Mouse (Mus musculus) left cerebral cortex, postnatal 36 days (tissue): Measurements from ENCODE around the gene Blmh. TPM values are rescaled to one million over a fixed set of nuclear protein-coding genes. Genes with fewer than 3 reads are reported as not detected.
"Not testable (repeated sequence)": the region's sequence is repeated elsewhere in the genome, so short reads cannot be mapped to it uniquely, and the experiment has no call there.

Experiments
- DNase-seq, 2 experiments: peaks; one replicate each; pipeline ENCODE4 v3.0.0; 2021 to 2022; ENCODE audit warnings: low spot score in 2 of 2, mixed read lengths in 1 of 2
- intact Hi-C: fragments of 180-260 bp; cut with DNase I; formaldehyde crosslinking; loops from one replicate; pipeline ENCODE4 v1.15.1; 2025
- total RNA-seq, 2 experiments: library from RNA; stranded (reverse); gene quantifications; 2 replicates each; pipeline ENCODE4 v1.2.3; 2021

Blmh gene
- total RNA-seq, 2 experiments from 2014 or later = 58.9 to 60.3 TPM

DNA sequence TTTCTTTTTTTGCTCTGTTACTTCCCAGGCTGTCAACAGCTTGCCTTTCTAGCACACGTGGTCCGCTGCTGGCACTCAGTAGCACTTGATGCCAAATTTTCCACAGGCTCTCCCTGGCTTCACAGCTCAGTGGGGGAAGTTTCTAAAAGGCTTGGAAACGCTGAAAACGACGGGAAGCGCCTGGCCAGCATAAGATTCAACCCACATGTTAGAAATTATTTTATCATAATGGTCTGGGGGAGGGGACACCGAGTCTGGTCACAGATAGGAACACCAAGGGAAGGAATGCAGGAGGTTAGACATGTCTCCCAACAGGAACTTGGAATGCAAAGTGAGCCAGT is 12.6 kb upstream of the Blmh start:
- intact Hi-C loops = no loop called here

DNA sequence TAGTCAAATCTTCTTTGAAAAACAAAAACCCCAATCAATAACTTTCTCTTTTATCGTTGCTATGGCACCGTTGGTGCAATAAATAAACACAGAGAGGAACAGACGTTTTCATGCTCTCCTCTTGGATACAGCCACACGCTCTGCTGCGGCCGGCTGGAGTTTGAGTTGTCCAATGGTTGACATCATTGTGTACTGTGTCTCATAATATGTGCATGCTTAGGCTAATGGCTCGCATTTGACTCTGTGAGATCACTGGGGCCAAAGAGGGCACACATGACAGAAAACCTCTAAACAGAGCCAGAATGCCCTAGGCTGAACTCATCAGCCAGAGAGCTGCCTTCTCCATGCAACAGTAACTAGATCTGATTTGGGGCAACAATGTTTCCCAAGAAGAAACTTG is 10.2 kb upstream of the Blmh start:
- intact Hi-C loops = no loop called here
- DNase-seq = no peak

More for the DNA sequence above, 12.6 kb upstream of the Blmh start:
- DNase-seq = peak; percentile 47 to 48

DNA sequence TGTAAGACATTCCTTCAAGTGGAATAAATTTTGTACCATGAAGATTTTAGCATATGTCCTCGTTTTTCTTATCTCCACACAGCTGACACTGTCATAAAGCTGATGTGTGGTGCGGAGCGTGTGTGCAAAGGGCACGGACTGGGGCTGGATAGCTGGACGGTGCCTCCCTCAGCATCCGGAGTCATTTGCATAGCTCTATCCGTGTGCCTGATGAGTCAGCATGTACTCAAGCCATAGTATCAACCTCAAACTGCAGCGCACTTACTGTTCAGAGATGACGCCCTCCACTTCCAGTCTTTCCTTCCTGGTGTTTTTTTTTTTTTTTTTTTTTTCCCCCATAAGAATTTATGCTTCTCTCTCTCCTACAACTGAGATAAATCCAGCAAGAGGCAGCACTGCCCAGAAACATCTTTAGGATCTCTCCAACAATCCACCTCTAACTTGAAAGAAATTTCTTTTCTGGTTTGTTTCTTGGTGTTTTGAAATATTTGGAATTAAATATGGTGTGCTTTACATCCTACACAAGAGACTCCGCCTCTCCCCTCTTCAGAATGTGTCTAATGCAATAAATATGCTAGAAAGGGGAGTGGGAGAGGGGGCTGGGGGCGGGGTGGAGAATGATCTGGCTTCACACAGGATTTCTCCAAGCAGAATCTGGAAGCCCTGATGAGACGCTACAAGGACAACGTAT is 7.9 kb upstream of the Blmh start:
- intact Hi-C loops = no loop called here

DNA sequence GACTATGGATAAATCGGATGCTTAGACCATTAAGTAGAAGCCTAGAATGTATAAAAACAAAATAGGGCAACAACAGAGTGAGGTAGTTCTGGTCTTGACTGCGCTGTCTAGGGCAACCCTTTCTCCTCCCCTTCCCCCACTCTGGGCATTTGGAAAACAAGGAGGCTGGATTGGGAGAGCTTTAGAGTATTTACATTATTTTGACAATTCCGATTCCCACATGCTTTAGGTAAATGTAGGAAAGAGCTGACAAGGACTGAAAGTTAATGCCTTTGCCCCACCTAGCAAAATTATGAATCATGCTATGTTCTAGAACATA is 7.4 kb upstream of the Blmh start:
- DNase-seq = no peak
- intact Hi-C loops = no loop called here

More for the DNA sequence above, 7.9 kb upstream of the Blmh start:
- DNase-seq = no peak

DNA sequence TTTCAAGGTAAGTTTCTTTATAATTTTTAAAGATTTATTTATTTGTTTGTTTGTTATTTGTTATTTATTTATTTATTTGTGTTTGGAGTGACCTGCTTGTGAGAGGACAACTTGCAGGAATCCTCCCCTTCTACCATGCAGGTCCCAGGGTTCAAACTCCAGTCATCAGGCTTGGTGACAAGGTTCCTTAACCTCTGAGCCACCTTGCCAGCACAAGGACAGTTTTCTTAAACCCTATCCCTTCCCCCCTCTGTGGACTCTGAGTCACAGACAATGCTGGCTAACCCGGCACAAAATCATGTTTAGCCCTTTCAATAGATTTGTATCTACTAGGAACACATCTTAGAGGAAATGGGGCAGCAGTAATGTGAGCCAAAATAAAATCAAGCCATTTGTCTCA is 4.0 kb upstream of the Blmh start:
- no peak for DNase-seq

DNA sequence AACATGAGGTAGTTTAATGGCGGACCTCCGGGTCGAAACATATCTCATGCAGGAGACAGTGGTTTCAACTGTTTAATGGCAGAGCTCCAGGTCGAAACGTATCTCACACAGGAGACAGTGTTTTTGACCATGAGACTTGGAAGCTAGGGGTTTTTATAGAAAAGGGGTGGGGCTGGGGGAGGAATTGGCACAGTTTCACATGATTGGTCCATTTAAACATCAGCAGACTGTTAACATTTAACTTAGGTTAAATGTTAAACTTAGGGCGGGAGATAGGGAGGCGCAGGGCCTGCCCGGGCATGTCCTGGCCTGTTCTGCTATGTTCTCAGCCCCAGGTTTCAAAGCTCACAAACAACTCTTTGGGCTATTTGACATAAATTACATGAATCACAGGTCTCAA is 4.0 kb downstream of the Blmh start:
- DNase-seq, intact Hi-C loops: not testable (repeated sequence)

More for the DNA sequence above, 4.0 kb upstream of the Blmh start:
- intact Hi-C loops = no loop called here

DNA sequence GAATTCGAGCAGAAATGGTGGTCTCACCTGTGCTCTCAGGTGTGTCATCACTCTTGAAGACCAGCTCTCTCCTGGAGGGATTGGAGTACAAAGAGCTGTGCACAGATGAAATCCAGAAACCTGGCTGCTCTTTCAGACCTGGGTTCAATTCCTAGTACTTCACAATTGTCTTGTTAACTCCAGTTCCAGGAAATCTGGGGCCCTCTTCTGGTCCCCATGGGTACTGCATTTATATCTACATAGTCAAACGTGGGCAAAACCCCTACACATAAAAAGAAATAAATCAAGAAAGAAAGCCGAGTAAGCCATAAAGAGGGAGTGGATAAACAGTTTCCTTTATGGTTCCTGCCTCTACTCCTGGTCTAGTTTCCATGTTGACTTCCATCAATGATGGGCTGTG is 8.6 kb downstream of the Blmh start:
- intact Hi-C loops = no loop called here
- DNase-seq = no peak

DNA sequence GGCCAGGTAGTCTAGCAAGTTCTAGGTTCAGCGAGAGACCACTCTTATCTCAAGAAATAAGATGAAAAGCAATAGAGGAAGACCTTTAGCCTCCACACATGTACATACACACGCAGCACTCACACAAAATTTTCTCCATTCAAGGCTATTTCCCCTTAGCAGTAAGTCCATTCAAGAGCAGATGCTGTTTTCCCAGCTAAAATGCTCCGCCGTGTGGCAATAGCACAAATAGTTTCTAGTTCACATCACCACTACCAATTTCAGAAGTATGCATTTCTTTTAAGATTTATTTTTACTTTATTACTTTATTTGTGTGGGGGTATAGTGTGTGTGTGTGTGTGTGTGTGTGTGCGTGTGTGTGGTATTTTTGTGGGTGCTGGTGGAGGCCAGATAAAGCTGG is 12.0 kb downstream of the Blmh start:
- DNase-seq = no peak
- intact Hi-C loops = loop anchor here (5.0 kb wide), 1 partner anchor 34 kb away; the partner anchor contains the start of gene Tmigd1

DNA sequence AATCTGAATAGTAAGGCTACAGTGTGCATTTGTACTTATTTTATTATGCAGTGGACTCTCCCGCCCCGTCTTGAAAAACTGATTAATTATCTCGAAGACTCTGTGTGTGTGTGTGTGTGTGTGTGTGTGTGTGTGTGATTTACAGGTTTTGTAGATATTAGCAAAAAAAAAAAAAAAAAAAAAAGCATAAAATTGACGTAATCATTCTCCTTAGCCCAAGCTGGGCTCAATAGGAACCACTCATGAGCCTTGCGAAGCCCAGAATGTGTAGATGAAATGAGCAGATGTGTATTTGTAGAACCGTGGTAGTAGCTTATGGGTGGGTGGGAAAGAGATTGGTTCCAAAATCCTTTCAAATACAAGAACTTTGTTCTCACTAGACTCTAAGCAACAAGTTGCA is 20.2 kb downstream of the Blmh start:
- intact Hi-C loops = loop anchor here (5.0 kb wide), 1 partner anchor 98 kb away; the partner anchor contains the start of gene Cpd
- DNase-seq = no peak

DNA sequence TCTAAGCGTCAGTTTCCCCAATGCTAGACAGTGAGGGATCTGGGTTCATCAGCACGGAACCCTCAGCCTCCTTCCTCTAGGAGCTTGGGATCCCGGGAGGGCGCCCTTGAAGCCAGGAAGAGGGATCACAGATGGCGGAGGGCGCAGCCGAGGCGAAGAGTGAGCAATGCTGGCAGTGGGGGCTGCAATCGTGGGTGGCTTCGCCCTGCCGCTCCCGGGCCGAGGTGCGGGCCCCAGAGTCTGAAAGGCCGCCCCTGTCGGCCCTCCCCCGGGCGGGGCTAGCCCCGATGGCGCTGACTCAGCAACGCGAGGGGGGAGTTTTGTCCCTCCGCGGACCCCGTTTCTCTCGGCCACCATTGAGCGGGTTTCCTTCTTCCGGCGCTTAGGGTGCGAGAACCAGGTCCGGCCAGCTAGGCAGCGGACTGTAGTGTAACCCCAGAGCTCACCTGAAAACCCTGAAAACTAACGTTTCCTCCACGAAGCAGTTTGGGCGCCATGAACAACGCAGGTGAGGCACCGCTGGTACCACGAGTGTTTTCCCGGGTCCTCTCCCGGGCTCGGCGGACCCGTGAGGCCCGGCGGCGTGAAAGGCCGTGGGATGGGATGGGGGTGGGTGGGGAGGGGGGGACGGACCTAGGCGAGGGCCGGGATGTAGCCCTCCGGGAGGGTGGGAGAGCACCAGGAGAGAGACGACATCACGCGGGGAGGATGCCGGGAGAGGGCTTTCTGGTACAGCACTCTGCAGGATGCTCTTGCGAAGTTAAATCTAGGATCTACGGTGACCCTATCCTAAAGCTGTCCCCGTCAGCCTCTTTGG is 21.0 kb downstream of the Blmh start:
- intact Hi-C loops = loop anchor here (5.0 kb wide), 1 partner anchor 98 kb away; the partner anchor contains the start of gene Cpd

DNA sequence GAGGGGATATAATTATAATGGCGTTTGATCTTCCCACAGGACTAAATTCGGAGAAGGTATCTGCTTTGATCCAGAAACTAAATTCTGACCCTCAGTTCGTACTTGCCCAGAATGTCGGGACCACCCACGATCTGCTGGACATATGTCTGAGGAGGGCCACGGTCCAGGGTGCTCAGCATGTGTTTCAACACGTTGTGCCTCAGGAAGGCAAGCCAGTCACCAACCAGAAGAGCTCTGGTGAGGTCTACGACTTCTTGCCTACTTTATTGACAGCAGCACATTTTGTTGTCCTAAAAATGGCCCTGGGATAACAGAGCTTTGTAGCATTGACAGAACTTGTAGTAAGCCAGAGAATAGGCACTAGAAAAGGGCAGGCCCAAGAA is 21.6 kb downstream of the Blmh start:
- DNase-seq = peak in 1 of 2 experiments; percentile 33
- intact Hi-C loops = loop anchor here (5.0 kb wide), 1 partner anchor 99 kb away; the partner anchor contains the start of gene Cpd

More for the DNA sequence above, 21.0 kb downstream of the Blmh start:
- peak; percentile 93 for DNase-seq

DNA sequence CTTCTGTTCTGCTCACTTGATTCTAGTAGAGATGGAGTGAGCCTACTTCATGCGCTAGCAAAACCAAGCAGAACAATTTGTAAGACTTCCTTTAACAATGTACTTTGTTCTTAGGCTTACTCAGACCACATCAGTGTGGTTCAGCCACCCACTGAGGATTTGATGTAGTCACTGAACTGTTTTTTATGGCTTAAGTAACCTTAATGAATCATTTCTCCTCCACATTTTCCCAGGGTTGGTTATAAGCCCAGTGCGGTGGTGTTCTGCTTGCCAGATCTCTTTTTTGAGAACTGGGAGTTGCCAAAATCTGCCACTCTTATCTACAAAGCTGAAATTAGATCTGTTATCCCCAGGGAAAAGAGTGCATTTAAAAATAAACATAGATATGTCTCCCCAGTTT is 28.9 kb downstream of the Blmh start:
- intact Hi-C loops = no loop called here
- peak in 1 of 2 experiments; percentile 5 for DNase-seq

DNA sequence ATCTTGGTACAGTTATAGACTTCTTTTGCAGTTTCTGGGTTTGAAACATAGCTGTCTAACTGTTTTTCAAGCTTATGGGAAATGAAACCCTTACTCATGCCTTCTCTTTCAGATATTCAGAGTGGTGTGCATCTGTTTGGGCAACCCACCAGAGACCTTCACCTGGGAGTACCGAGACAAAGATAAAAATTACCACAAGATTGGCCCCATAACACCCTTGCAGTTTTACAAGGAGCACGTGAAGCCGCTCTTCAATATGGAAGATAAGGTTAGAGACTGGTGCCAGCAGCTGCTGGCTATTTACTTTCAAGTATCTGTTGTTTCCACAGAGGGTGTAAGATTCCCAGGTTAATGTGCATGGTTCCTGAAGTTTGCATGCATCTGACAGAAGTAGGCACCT is 41.1 kb downstream of the Blmh start:
- intact Hi-C loops = no loop called here

DNA sequence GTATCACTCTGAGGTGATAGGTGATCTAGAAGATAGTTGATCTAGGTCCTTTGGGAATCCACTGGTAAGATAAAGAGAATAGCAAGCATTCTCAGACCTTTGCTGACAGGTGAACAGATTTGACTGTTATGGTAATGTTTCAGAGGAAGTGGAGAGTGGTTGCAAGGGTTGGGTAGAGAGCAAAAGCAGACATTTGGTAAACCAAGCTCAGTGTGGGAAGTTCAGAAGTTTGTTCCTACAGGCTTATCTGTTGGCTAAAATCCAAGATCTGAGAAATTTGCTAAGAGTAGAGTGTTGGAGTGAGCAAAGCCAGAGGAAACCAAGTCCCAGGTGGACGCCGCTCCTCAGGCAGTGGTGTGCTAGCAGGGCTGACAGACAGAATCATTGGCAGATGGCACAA is 45.7 kb downstream of the Blmh start:
- intact Hi-C loops = no loop called here
- no peak for DNase-seq

More for the DNA sequence above, 41.1 kb downstream of the Blmh start:
- DNase-seq = no peak

DNA sequence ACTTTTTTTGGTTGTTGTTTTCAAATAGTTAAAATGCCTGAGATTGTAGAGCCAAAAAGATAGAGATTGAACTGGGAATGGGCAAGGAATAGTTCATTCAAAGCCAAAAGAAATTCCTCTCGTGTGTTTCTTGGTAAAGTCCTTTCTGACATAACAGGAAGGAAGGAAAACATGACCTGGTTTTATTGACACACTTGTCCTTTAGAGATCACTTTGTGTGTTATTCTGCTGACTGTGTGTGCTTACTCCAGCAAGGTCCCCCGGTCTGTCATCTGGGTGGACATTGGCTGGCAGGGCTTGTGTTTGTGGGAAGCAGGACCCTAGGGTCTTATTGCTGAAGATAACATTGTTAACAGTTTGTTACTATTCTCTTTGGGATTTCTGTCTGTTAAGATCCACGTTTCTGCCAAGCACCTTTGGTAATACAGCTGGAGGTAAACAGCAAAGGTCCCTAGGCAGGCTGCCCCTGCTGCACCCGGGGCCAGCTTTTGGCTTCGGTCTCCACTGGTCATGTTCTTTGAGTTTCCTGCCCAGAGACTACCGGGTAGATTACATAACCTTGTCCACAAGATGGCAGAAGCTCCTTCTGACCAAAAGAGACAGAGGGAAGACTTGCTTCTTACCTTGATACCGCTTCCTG is 50.2 kb downstream of the Blmh start:
- intact Hi-C loops = no loop called here

DNA sequence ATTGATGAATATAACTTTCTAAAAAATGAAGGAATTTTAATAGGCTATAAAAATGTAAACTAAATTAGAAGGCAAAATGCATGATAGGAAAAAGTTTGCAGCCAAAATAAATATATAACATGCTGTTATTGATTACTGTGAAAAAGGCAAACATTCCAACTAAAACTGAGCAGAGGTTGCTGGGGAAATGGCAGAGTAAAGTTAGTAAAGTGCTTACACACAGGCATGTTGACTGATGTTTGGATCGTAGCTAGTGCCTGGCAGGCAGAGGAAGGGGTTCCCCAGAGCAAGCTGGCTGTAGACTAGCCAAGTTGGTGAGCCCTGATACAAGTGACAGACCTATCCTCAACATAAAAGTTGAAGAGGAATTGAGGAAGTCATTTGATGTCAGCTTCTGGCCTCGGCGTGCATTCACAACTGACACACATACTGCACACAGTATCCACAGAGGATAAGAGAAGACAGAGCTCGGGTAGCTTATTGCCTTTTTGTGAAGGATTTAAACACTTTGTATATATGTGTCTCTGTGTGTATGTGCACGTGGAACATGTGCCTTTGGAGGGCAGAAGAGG is 57.0 kb downstream of the Blmh start:
- no peak for DNase-seq
- intact Hi-C loops = no loop called here

More for the DNA sequence above, 50.2 kb downstream of the Blmh start:
- DNase-seq = no peak

DNA sequence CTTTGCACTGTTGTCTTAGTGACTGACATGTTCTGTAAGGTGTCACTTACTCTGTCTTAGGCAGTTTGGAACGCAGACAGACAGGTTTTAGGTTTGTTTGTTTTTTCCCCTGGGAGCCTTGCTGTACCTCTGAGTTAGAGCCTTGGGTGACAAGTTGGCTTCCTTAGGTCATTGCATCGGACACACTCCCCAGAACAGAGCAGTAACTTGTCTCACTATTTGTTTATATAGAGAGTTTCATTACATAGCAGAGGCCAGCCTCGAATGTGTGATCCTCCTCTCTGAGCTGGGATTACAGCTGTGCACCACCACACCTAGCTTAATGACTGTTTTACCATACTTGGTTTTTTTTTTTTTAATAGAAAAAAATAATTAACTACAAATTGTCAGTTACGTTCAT is 57.8 kb downstream of the Blmh start:
- DNase-seq = no peak
- intact Hi-C loops = no loop called here

DNA sequence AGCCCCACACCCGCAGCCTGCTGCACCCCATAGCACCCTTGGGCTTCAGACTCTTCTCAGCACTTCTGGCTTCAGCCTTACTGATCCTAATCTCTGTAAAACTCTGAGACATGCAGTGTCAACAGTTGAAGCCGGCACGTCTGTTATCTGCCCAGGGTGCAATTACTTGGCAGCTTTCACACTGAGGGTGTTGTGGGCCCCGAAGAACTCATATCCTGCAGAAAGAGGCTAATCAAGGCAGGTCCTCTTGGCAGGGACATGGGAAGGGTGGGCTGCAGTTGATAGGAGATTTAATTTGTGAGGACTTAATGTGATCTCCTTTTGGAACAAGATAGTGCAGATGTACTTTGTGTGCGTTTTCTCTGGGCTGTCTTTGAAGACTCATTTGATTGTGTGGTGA is 59.0 kb downstream of the Blmh start:
- intact Hi-C loops = no loop called here
- DNase-seq = no peak

DNA sequence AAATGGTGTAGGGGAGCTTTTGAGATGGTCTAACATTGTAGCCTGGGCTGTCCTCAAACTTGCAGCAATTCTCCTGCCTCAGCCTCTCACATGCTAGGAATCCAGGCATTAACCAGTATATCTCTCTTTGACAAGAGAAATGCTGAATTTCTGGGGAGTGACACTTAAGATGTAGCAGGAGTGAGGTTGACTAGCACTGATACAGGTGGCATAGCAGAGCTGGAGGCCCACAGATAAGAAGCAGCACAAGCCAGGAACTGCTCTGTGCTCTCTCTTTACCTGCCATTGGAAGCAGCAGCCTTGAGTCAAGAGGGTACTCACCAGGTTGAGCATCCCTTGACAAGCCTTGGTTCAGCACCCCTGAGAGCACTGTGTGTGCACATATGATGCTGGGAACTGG is 59.6 kb downstream of the Blmh start:
- intact Hi-C loops = no loop called here
- no peak for DNase-seq

DNA sequence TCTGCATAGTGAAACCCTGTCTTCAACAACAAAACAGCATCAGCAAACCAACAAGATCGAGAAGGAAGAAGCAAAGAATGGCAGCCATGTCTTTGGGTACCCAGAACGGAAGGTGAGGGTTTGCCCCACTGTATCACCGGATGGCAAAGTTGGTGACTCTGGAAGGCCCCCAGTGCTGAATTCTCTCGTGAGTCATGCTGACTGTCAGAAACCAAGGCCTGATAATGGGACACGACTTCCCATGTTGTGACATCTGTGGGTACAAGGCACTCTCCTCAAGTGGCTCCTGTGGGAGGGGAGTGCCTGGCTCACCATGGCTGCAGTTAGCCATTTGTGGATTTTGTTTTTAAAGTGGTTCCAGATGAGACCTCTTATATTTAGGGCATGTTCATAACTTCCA is 66.2 kb downstream of the Blmh start:
- intact Hi-C loops = loop anchor here (10.0 kb wide), 1 partner anchor 324 kb away; no protein-coding TSS in a partner anchor
- no peak for DNase-seq
